Mouse (Mus musculus) small intestine, adult 2 months (tissue): ENCODE data around the gene Map9. TPM values are rescaled to one million over a fixed set of nuclear protein-coding genes. Genes with fewer than 3 reads are reported as not detected.
"Not testable (repeated sequence)": the region's sequence is repeated elsewhere in the genome, so short reads cannot be mapped to it uniquely, and the experiment has no call there.

Experiments used
- H3K27ac ChIP-seq: fragments of 200-500 bp; 2 replicates; pipeline ENCODE4 v1.5.1; 2012; ENCODE audit warnings: low read depth, low read length, control low read depth, inconsistent platforms; ENCODE audit not compliant: insufficient read depth
- H3K27me3 ChIP-seq: fragments of 200-500 bp; 2 replicates; pipeline ENCODE4 v1.6.1; 2012; ENCODE audit warnings: mild to moderate bottlenecking, moderate library complexity, low read length, inconsistent platforms; ENCODE audit not compliant: control insufficient read depth, insufficient read depth
- H3K36me3 ChIP-seq: fragments of 200-500 bp; 2 replicates; pipeline ENCODE4 v1.6.1; 2012; ENCODE audit warnings: mild to moderate bottlenecking, low read length, control low read depth, inconsistent platforms; ENCODE audit not compliant: control insufficient read depth, insufficient read depth
- H3K4me1 ChIP-seq: fragments of 200-500 bp; 2 replicates; pipeline ENCODE4 v1.6.1; 2012; ENCODE audit warnings: low read length, inconsistent platforms, mixed read lengths; ENCODE audit not compliant: control insufficient read depth, insufficient read depth, insufficient read length
- H3K4me3 ChIP-seq: fragments of 200-500 bp; 2 replicates; pipeline ENCODE4 v1.5.1; 2012; ENCODE audit warnings: low read depth, mild to moderate bottlenecking, control low read depth, inconsistent platforms, low read length, moderate library complexity
- CTCF ChIP-seq: fragments of 200-500 bp; IDR thresholded peaks from 2 replicates; pipeline ENCODE4 v1.5.1; 2012; ENCODE audit warnings: low read depth, mild to moderate bottlenecking, control low read depth, inconsistent platforms, low read length, moderate library complexity, mixed read lengths; ENCODE audit not compliant: insufficient replicate concordance, insufficient read length; ENCODE audit errors: extremely low read depth
- POLR2A ChIP-seq: fragments of 200-500 bp; IDR thresholded peaks from 2 replicates; pipeline ENCODE4 v1.6.1; 2012; ENCODE audit warnings: low read depth, mild to moderate bottlenecking, control low read depth, inconsistent platforms, low read length, moderate library complexity
- WGBS: fragments of 180-500 bp; shearing (Covaris S2); methylation state at CpG from one replicate; pipeline ENCODE4 v1.1.7; 2018; 5-methylcytosine and 5-hydroxymethylcytosine counted together
- polyA plus RNA-seq: library from polyadenylated mRNA; depleted of rRNA; stranded (reverse); fragments of >200 nt; gene quantifications from 2 replicates; pipeline ENCODE4 v1.2.3, GENCODE M21; 2012; rRNA removed

The Map9 gene
- polyA plus RNA-seq = 0.03 TPM in 2 replicates

- WGBS = under 1% methylated on average over 54 of the region's 54 CpGs
- 0 out of 2 replicates have a peak, but pooled peaks cover 2% of the 10 kb centered on the region for H3K27me3 ChIP-seq
- peak within 1 kb of the TSS; percentile 71 for H3K4me3 ChIP-seq
- TF ChIP-seq POLR2A (no peak; the same call in 1 of the 2 replicates), CTCF (no peak)
- no peaks in the 10 kb centered on the region for H3K36me3 ChIP-seq
- no peak within 1 kb of the TSS for H3K27ac ChIP-seq
- H3K4me1 ChIP-seq = no peaks in the 10 kb centered on the region
These were observed at the start of gene Map9 for GRCm38 (mm10) chr3:82357797-82358524. Gene Map9 (plus strand): TSS chr3:82358044.

- 83% methylated on average over 4 of the region's 4 CpGs for WGBS
- no peak for TF ChIP-seq CTCF
- TF ChIP-seq POLR2A = no peak
- H3K4me1 ChIP-seq = no peaks in the 10 kb centered on the region
These were observed 42.1 kb upstream of the Map9 start for GRCm38 (mm10) chr3:82315728-82316127.

GRCm38 (mm10) chr3:82326736-82327135 lies 31.1 kb upstream of the Map9 start:
- H3K4me1 ChIP-seq, H3K36me3 ChIP-seq, H3K27me3 ChIP-seq, H3K27ac ChIP-seq, H3K4me3 ChIP-seq: not testable (repeated sequence)
- WGBS = 97% methylated on average over 1 of the region's 1 CpGs

More at GRCm38 (mm10) chr3:82315728-82316127, 42.1 kb upstream of the Map9 start:
- H3K4me3 ChIP-seq = no peak overlapping the region
- no peaks in the 10 kb centered on the region for H3K27me3 ChIP-seq
- H3K36me3 ChIP-seq = no peaks in the 10 kb centered on the region
- no peak overlapping the region for H3K27ac ChIP-seq

- 94% methylated on average over 1 of the region's 1 CpGs for WGBS
- no peak overlapping the region for H3K27ac ChIP-seq
- H3K4me3 ChIP-seq = no peak overlapping the region
- no peaks in the 10 kb centered on the region for H3K36me3 ChIP-seq
- TF ChIP-seq CTCF (no peak), POLR2A (no peak)
- H3K27me3 ChIP-seq = no peaks in the 10 kb centered on the region
- H3K4me1 ChIP-seq = no peaks in the 10 kb centered on the region
These were observed 25.8 kb upstream of the Map9 start for GRCm38 (mm10) chr3:82332067-82332466.

- no peak overlapping the region for H3K27ac ChIP-seq
- no peak for TF ChIP-seq CTCF
- TF ChIP-seq POLR2A = no peak
- H3K36me3 ChIP-seq = no peaks in the 10 kb centered on the region
- 87% methylated on average over 4 of the region's 4 CpGs for WGBS
- H3K4me1 ChIP-seq = no peaks in the 10 kb centered on the region
- no peak overlapping the region for H3K4me3 ChIP-seq
- no peaks in the 10 kb centered on the region for H3K27me3 ChIP-seq
These were observed 25.3 kb upstream of the Map9 start for GRCm38 (mm10) chr3:82332536-82332935.

- Histone ChIP-seq H3K27ac (no peak overlapping the region), H3K4me3 (no peak overlapping the region), H3K27me3 (no peaks in the 10 kb centered on the region), H3K4me1 (no peaks in the 10 kb centered on the region), H3K36me3 (no peaks in the 10 kb centered on the region)
- TF ChIP-seq CTCF = peak; percentile 83; the same call in 1 of the 2 replicates
- TF ChIP-seq POLR2A = no peak
- WGBS = 10% methylated on average over 16 of the region's 16 CpGs
These were observed 24.5 kb upstream of the Map9 start for GRCm38 (mm10) chr3:82333128-82333969.

- Histone ChIP-seq H3K4me3 (no peak overlapping the region), H3K27me3 (no peaks in the 10 kb centered on the region), H3K36me3 (no peaks in the 10 kb centered on the region), H3K27ac (no peak overlapping the region), H3K4me1 (no peaks in the 10 kb centered on the region)
- WGBS = 71% methylated on average over 10 of the region's 10 CpGs
- TF ChIP-seq POLR2A = no peak
- TF ChIP-seq CTCF = no peak
These were observed 17.7 kb upstream of the Map9 start for GRCm38 (mm10) chr3:82340111-82340510.
